Mouse (Mus musculus) neural tube, embryonic 13.5 days (tissue): ENCODE results near the gene Nedd4. TPM values are rescaled to one million over a fixed set of nuclear protein-coding genes. Genes with fewer than 3 reads are reported as not detected.
A peak's percentile ranks its signal among the peaks of the same experiment; 100 is the strongest.

Experiments
- ATAC-seq: fragments of 200-750 bp; cut with Nextera tagmentation; 2 replicates; pipeline ENCODE4 v1.8.0; 2017; ENCODE audit warnings: low read depth, mild to moderate bottlenecking, moderate TSS enrichment, moderate library complexity
- H3K27ac ChIP-seq: fragments of 300-500 bp; sonication (generic); replicated peaks from 2 replicates; pipeline ENCODE4 v1.5.1; 2015; ENCODE audit warnings: moderate library complexity, mild to moderate bottlenecking, inconsistent platforms
- H3K27me3 ChIP-seq: fragments of 300-500 bp; sonication (generic); 2 replicates; pipeline ENCODE4 v1.6.1; 2015; ENCODE audit warnings: mild to moderate bottlenecking, inconsistent platforms
- H3K36me3 ChIP-seq: fragments of 300-500 bp; sonication (generic); 2 replicates; pipeline ENCODE4 v1.6.1; 2015; ENCODE audit warnings: mild to moderate bottlenecking, inconsistent platforms
- H3K4me1 ChIP-seq: fragments of 300-500 bp; sonication (generic); replicated peaks from 2 replicates; pipeline ENCODE4 v1.6.1; 2015; ENCODE audit warnings: inconsistent platforms
- H3K4me2 ChIP-seq: fragments of 300-500 bp; sonication (generic); 2 replicates; pipeline ENCODE4 v1.6.1; 2015; ENCODE audit warnings: inconsistent platforms, mild to moderate bottlenecking, moderate library complexity
- H3K4me3 ChIP-seq: fragments of 300-500 bp; sonication (generic); 2 replicates; pipeline ENCODE4 v1.5.1; 2015; ENCODE audit warnings: mild to moderate bottlenecking, inconsistent platforms
- H3K9ac ChIP-seq: fragments of 300-500 bp; sonication (generic); 2 replicates; pipeline ENCODE4 v1.6.1; 2015; ENCODE audit warnings: moderate library complexity, mild to moderate bottlenecking, inconsistent platforms
- H3K9me3 ChIP-seq: fragments of 300-500 bp; sonication (generic); 2 replicates; pipeline ENCODE4 v1.6.1; 2016; ENCODE audit warnings: inconsistent platforms
- WGBS: fragments of 180-500 bp; shearing (Covaris S2); methylation state at CpG from one replicate; pipeline ENCODE4 v1.1.7; 2015; 5-methylcytosine and 5-hydroxymethylcytosine counted together
- polyA plus RNA-seq: library from polyadenylated mRNA; unstranded; fragments of >200 nt; fragmentation: Nextera tagmentation; extraction: Ambion mirVana; gene quantifications from 2 replicates; pipeline ENCODE4 v1.2.1, GENCODE M21; 2015

The Nedd4 gene
- polyA plus RNA-seq, 1 experiment from 2014 or later, result 475 TPM

DNA sequence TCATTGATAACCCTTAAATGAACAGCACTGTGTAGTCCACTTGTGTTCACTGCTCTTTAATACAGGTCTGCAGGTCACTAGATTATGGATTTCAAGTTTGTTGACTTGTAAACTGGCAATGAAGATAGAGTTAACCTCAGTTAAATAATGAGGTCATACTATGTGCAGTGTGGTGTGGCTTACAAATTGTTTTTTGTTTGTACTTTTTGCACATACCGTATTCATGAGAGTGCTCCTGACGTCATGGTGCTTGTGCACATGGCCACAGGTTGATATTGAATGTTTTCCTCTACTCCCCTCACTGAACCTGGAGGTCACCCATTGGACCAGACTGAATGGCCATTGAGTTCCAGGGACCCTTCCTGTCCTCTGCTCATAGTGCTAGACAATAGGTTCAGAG is 43.1 kb downstream of the Nedd4 start:
- H3K27ac ChIP-seq, result no peak overlapping the region
- H3K36me3 ChIP-seq, result peaks cover 78% of the 10 kb centered on the region
- no peak overlapping the region for H3K9ac ChIP-seq
- no peaks in the 10 kb centered on the region for H3K9me3 ChIP-seq
- WGBS, result 82% methylated on average over 2 of the region's 2 CpGs
- no peaks in the 10 kb centered on the region for H3K27me3 ChIP-seq
- peaks cover 33% of the 10 kb centered on the region for H3K4me1 ChIP-seq
- ATAC-seq, result no peak
- H3K4me3 ChIP-seq, result no peak overlapping the region
- no peak overlapping the region for H3K4me2 ChIP-seq

DNA sequence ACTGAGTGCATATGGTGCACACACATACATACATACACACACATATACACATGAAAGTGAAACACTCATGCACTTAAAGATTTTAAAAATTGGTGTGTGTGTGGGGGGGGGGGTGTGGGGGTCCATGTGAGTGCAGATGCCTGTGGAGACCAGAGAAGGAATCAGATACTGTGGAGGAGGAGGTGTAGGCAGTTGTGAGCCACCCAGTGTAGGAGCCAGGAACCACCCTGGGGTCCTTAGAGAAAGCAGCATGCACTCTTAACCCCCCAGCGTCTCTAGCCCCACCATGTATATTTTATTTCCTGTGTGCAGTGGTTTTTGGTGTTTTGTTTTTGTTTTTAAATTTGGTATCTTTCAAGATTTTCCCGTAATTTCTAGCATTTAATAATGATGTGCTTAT is 45.9 kb downstream of the Nedd4 start:
- 0 out of 2 replicates have a peak, but pooled peaks have one; percentile 50 for ATAC-seq
- Histone ChIP-seq H3K27ac (no peak overlapping the region), H3K27me3 (no peaks in the 10 kb centered on the region), H3K4me1 (peaks cover 12% of the 10 kb centered on the region; the same call in 1 of the 2 replicates), H3K9me3 (no peaks in the 10 kb centered on the region), H3K4me3 (no peak overlapping the region), H3K9ac (no peak overlapping the region), H3K36me3 (peaks cover 77% of the 10 kb centered on the region), H3K4me2 (no peak overlapping the region)
- 96% methylated on average over 2 of the region's 2 CpGs for WGBS

DNA sequence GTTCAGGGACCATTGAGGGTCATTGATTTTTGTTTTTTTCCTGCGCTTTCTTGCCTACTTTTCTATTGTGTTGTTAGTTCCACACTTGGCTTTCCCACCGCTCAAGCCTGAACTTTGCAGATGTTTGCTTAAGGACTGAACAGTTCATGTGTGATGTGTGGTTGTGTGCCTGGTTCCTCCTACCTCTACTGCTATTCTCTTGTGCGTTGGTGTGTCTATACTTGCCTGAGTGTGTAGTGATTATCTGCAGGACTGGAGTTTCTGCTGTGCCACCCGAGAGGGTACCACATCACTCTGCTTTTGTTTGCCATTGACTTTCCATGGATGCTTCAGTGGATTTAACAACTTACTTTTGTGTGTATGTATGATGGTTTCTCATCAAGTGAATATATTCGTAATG is 46.5 kb downstream of the Nedd4 start:
- Histone ChIP-seq H3K4me1 (peaks cover 5% of the 10 kb centered on the region; the same call in 1 of the 2 replicates), H3K9ac (no peak overlapping the region), H3K27ac (no peak overlapping the region), H3K9me3 (no peaks in the 10 kb centered on the region), H3K36me3 (peaks cover 77% of the 10 kb centered on the region), H3K4me3 (no peak overlapping the region), H3K4me2 (no peak overlapping the region), H3K27me3 (no peaks in the 10 kb centered on the region)
- 93% methylated on average over 5 of the region's 5 CpGs for WGBS
- ATAC-seq, result no peak

DNA sequence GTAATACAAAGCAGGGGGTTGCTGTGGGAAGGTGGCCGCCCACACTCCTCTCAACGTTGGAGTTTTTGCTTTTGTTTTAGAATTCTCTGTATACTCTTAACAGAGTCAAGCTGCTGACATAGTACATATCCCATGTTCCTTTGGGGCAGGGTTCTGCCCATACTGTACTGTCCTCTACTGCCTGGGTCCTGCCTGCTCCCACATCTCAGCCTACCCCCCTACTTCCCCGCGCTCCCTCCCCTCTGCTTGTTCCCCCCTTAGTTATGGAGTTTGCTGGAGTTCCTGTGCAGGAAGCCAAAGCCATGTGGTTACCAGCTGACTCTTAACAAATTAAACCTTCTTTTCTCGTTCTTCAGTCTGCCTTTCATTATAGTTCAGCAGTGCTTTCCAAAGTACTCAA is 47.9 kb downstream of the Nedd4 start:
- no peak overlapping the region for H3K27ac ChIP-seq
- no peak for ATAC-seq
- 82% methylated on average over 5 of the region's 5 CpGs for WGBS
- H3K4me1 ChIP-seq, result 0 out of 2 replicates have a peak, but pooled peaks cover 4% of the 10 kb centered on the region
- no peak overlapping the region for H3K4me2 ChIP-seq
- H3K4me3 ChIP-seq, result no peak overlapping the region
- H3K9ac ChIP-seq, result no peak overlapping the region
- H3K36me3 ChIP-seq, result peaks cover 77% of the 10 kb centered on the region
- H3K9me3 ChIP-seq, result no peaks in the 10 kb centered on the region
- no peaks in the 10 kb centered on the region for H3K27me3 ChIP-seq

DNA sequence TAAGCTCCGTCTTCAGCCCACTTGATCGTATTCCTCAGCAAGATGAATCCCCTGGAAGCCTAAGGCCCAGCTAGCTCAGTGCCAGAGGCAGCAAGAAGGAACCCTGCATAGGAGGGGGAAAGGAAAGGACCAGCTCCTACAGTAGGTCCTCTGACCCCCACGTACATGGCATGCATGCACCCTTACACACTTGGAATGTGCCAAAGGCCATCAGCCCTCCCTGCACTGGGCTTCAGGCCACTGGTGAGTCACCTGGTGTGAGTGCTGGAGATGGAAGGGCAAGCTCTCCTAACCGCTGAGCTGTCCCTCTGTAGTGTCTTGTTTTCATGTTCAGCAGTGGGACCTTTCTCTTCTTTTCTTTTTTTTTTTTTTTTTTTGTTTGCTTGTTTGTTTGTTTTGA is 52.8 kb downstream of the Nedd4 start:
- no peak for ATAC-seq
- no peak overlapping the region for H3K27ac ChIP-seq
- peaks cover 87% of the 10 kb centered on the region for H3K36me3 ChIP-seq
- no peak overlapping the region for H3K4me2 ChIP-seq
- H3K27me3 ChIP-seq, result no peaks in the 10 kb centered on the region
- no peaks in the 10 kb centered on the region for H3K9me3 ChIP-seq
- WGBS, result 92% methylated on average over 4 of the region's 4 CpGs
- no peak overlapping the region for H3K4me3 ChIP-seq
- H3K9ac ChIP-seq, result no peak overlapping the region
- no peaks in the 10 kb centered on the region for H3K4me1 ChIP-seq

DNA sequence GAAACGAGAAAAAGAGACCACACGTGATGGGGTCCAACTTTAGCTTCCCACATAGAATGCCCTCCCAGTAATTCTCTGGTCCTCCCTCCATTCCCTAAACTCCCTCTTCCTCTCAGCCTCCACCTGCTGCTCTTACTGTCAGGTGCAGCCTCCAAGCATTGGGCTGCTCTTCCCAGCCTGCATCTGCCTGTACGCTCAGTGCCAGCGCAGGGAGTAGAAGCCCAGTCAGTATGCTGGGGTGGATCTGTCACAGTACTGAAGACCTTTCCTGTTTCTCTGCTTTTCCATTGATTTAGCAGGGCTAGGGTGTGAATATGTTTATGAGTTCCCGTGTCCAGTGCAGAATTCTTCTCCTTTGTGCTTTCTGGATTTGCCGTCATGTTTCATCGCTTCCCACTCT is 54.1 kb downstream of the Nedd4 start:
- WGBS, result 90% methylated on average over 7 of the region's 7 CpGs
- no peak overlapping the region for H3K27ac ChIP-seq
- H3K27me3 ChIP-seq, result no peaks in the 10 kb centered on the region
- H3K4me3 ChIP-seq, result no peak overlapping the region
- no peaks in the 10 kb centered on the region for H3K4me1 ChIP-seq
- H3K9me3 ChIP-seq, result no peaks in the 10 kb centered on the region
- H3K9ac ChIP-seq, result no peak overlapping the region
- ATAC-seq, result no peak
- no peak overlapping the region for H3K4me2 ChIP-seq
- H3K36me3 ChIP-seq, result peaks cover 90% of the 10 kb centered on the region

DNA sequence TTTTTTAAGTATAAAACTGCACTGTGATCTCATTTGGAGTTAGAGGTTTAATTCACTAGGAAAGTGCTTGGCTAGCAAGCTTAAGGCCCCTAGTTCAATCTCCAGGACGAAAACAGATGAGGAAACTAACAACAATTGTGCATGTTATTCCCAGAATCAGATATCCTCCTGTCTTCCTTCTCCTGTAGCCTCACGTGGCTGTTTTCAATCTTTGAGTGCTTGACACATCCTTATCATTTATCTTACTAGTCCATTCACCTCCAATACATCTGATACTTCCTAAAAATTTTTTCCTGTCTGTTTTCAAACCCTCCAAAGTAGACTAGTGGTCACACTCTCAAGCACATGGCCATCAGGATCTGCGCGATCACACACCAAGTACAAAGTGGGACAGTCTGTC is 57.0 kb downstream of the Nedd4 start:
- no peak overlapping the region for H3K4me2 ChIP-seq
- H3K4me1 ChIP-seq, result no peaks in the 10 kb centered on the region
- ATAC-seq, result no peak
- H3K4me3 ChIP-seq, result no peak overlapping the region
- no peak overlapping the region for H3K9ac ChIP-seq
- H3K36me3 ChIP-seq, result peaks cover 93% of the 10 kb centered on the region
- H3K27me3 ChIP-seq, result no peaks in the 10 kb centered on the region
- H3K27ac ChIP-seq, result no peak overlapping the region
- no peaks in the 10 kb centered on the region for H3K9me3 ChIP-seq
- WGBS, result 95% methylated on average over 4 of the region's 4 CpGs

DNA sequence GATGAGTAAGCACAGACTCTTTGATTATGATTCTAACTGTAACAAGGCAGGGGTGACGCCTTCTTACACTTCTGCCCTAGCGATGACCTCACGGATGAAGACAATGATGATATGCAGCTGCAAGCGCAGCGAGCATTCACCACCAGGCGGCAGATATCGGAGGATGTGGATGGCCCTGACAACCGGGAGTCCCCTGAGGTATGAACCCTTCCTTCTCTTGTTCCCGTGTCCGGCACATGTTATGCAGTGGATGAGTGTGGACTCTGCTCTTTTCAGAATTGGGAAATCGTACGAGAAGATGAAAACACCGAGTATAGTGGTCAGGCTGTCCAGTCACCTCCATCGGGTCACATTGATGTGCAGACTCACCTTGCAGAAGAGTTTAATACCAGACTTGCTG is 59.1 kb downstream of the Nedd4 start:
- no peak overlapping the region for H3K4me2 ChIP-seq
- no peak overlapping the region for H3K4me3 ChIP-seq
- peaks cover 95% of the 10 kb centered on the region for H3K36me3 ChIP-seq
- no peak overlapping the region for H3K9ac ChIP-seq
- WGBS, result 88% methylated on average over 14 of the region's 14 CpGs
- no peak overlapping the region for H3K27ac ChIP-seq
- H3K27me3 ChIP-seq, result no peaks in the 10 kb centered on the region
- ATAC-seq, result no peak
- H3K4me1 ChIP-seq, result no peaks in the 10 kb centered on the region
- no peaks in the 10 kb centered on the region for H3K9me3 ChIP-seq

DNA sequence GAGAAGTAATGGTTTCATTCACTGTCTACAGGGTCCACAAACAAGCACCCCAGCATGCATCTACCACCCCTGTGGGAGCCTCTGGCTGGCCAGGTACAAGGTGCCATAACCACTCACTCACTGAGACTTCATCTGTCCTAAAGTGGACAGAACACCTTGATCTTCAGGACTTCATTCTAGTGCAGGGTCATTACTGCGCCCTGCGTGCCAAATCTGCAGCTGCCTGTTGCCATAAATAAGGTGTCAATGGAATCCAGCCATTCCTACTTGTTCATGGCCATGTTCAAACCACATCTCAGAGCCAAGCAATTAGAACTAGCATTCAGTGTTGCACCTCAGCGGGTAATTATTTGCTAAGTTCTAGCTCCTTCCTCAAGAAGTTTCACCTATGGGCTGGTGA is 60.5 kb downstream of the Nedd4 start:
- ATAC-seq, result no peak
- Histone ChIP-seq H3K4me2 (no peak overlapping the region), H3K27ac (no peak overlapping the region), H3K27me3 (no peaks in the 10 kb centered on the region), H3K9ac (no peak overlapping the region), H3K36me3 (peaks cover 95% of the 10 kb centered on the region), H3K9me3 (no peaks in the 10 kb centered on the region), H3K4me1 (no peaks in the 10 kb centered on the region), H3K4me3 (no peak overlapping the region)
- WGBS, result 95% methylated on average over 3 of the region's 3 CpGs

DNA sequence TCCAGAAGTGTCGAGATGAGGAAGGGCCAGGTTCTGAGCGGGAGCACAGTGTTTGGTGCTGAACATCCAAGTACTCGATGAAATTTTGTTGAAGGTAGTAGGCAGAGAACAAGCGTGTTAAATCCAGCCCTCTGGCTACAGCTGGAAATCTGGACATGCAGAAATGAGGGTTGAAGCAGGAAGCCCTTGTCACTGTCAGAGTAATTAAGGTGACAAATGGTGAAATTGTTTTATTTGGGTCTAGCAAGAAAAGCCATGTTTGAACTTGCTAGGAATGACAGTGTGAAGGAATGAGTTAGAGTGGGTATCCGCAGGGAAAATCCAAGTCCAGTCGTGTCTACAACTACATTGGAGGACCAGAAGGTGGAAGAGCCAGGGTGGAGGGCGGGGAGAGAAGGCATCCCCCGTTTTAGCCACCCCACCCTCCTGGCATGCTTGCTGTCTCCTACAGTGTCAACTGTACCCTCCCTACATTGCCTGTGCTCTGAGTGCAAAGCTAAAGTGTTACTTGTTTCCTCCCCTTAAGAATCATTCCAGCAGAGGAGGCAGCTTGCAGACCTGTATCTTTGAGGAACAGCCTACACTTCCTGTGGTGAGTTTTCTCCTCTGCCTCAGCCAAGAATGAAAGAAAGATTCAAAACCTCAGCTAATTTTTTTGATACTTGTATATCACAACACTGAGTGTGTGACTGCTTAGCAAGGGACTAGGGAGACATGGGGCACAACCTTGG is 62.5 kb downstream of the Nedd4 start:
- no peak overlapping the region for H3K9ac ChIP-seq
- H3K4me2 ChIP-seq, result no peak overlapping the region
- no peaks in the 10 kb centered on the region for H3K9me3 ChIP-seq
- peaks cover 90% of the 10 kb centered on the region for H3K36me3 ChIP-seq
- 82% methylated on average over 8 of the region's 8 CpGs for WGBS
- no peak for ATAC-seq
- H3K4me1 ChIP-seq, result no peaks in the 10 kb centered on the region
- no peak overlapping the region for H3K27ac ChIP-seq
- no peak overlapping the region for H3K4me3 ChIP-seq
- no peaks in the 10 kb centered on the region for H3K27me3 ChIP-seq

DNA sequence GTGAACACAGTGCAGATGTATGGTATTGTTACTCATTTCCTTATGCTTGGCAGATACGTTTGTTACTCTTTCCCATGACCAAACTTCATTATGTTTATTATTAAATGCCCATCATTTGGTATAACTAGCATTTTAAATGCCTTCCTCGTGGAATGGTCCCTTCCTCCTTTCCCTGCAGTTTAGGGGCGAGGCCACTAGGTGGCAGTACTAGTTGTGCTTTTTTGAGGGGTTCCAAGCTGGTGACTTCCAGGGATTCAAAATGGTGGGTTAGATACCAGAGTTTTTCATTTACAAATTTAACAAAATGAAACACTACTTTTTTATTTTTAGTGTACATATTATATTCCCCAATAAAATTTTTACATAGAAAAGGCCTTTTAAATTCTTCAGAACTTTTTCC is 71.8 kb downstream of the Nedd4 start:
- Histone ChIP-seq H3K27me3 (no peaks in the 10 kb centered on the region), H3K4me1 (no peaks in the 10 kb centered on the region), H3K27ac (no peak overlapping the region), H3K4me3 (no peak overlapping the region), H3K9ac (no peak overlapping the region), H3K9me3 (no peaks in the 10 kb centered on the region), H3K4me2 (no peak overlapping the region), H3K36me3 (peaks cover 87% of the 10 kb centered on the region)
- WGBS, result 45% methylated on average over 3 of the region's 3 CpGs
- ATAC-seq, result no peak

DNA sequence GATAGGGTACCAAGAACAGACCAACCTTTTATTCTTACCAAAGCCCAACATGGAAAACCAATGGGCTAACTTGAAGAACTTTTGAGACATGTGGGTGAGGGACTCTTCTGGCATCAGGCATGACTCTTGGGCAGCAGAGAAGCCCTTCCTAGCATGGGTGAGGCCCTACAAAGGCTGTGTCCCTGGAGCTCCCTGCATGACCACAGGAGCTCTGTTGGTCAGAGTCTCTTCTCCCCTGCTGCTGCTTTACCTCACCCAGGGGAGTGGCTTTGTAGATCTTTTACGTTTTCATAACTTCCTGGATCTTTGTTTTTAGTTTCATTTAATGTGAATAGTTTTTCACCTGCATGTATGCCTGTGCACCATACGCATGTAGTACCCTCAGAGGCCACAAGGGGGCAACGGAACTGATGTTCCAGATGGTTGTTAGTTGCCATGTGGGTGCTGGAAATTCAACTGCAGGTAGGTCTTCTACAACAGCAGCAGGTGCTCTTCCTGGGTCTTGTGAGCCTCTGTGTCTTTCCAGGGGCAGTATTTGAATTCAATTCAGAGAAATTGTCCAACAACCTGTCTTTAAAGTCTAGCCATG is 73.8 kb downstream of the Nedd4 start:
- WGBS, result 71% methylated on average over 3 of the region's 3 CpGs
- Histone ChIP-seq H3K4me2 (no peak overlapping the region), H3K36me3 (peaks cover 94% of the 10 kb centered on the region), H3K9me3 (no peaks in the 10 kb centered on the region), H3K4me1 (no peaks in the 10 kb centered on the region), H3K9ac (no peak overlapping the region), H3K27me3 (no peaks in the 10 kb centered on the region), H3K4me3 (no peak overlapping the region), H3K27ac (no peak overlapping the region)
- no peak for ATAC-seq

DNA sequence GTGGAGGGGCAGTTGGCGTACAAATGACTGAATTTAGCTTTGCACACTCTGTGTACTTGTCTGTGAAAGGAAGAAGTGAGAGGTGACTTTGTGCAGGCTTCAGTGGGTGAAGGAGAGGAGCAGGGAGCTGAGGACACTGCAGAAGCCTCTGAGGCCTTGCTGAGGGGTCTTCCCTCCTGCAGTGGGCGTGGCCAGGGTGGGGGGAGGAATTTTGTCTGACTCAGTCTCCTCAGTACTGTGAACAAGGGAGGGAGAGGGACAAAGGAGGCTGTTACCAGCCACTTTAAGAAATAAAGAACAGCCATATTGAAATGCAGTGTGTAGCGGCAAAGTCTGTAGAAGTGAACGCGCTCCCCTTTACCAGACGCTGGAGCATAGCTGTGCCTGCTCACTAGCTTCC is 79.1 kb downstream of the Nedd4 start:
- no peaks in the 10 kb centered on the region for H3K4me1 ChIP-seq
- H3K27me3 ChIP-seq, result no peaks in the 10 kb centered on the region
- no peak overlapping the region for H3K4me3 ChIP-seq
- ATAC-seq, result no peak
- 90% methylated on average over 6 of the region's 6 CpGs for WGBS
- H3K4me2 ChIP-seq, result no peak overlapping the region
- H3K9ac ChIP-seq, result no peak overlapping the region
- peaks cover 98% of the 10 kb centered on the region for H3K36me3 ChIP-seq
- no peak overlapping the region for H3K27ac ChIP-seq
- no peaks in the 10 kb centered on the region for H3K9me3 ChIP-seq
